Mouse (Mus musculus) E14TG2a.4 (cell line): Measurements from ENCODE around the gene Wdfy1.

ENCODE experiments used
- CTCF ChIP-seq: conservative IDR thresholded peaks from 2 replicates; pipeline ENCODE4 v1.5.1; 2014; ENCODE audit warnings: low read length
- NANOG ChIP-seq: IDR thresholded peaks from 2 replicates; pipeline ENCODE4 v1.6.1; 2014; ENCODE audit warnings: borderline replicate concordance, low read length, mixed read lengths
- POU5F1 ChIP-seq: IDR thresholded peaks from 2 replicates; pipeline ENCODE4 v1.6.1; 2014; ENCODE audit warnings: low read length, borderline replicate concordance

GRCm38 (mm10) chr1:79698506-79698905 is 77.4 kb downstream of the Wdfy1 start:
- TF ChIP-seq CTCF (no peak), POU5F1 (no peak), NANOG (no peak)
